Mouse (Mus musculus) heart, embryonic 14.5 days (tissue): ENCODE measurements around the gene Tigar. TPM values are rescaled to one million over a fixed set of nuclear protein-coding genes. Genes with fewer than 3 reads are reported as not detected.

Experiments used
- ATAC-seq: fragments of 200-750 bp; cut with Nextera tagmentation; 2 replicates; pipeline ENCODE4 v1.8.0; 2017; ENCODE audit warnings: low read depth, moderate TSS enrichment; ENCODE audit not compliant: insufficient number of reproducible peaks, insufficient read depth, low FRiP score
- H3K27ac ChIP-seq, 2 experiments: fragments of 200-500 bp in 1 of 2; fragments of 300-500 bp in 1 of 2; sonication (generic) in 1 of 2; replicated peaks in 1 of 2; 2 replicates each; pipeline ENCODE4 v1.5.1; 2012 to 2014; ENCODE audit warnings: low read depth in 2 of 2, low read length in 2 of 2, control low read depth in 1 of 2, mild to moderate bottlenecking in 1 of 2, mixed read lengths in 1 of 2; ENCODE audit not compliant: control insufficient read depth in 1 of 2, insufficient read depth in 1 of 2
- H3K27me3 ChIP-seq: fragments of 300-500 bp; sonication (generic); 2 replicates; pipeline ENCODE4 v1.6.1; 2014; ENCODE audit warnings: mild to moderate bottlenecking, low read length, control low read depth; ENCODE audit not compliant: control insufficient read depth, insufficient read depth
- H3K36me3 ChIP-seq: fragments of 300-500 bp; sonication (generic); 2 replicates; pipeline ENCODE4 v1.6.1; 2014; ENCODE audit warnings: mild to moderate bottlenecking, control low read depth, low read length, mixed read lengths; ENCODE audit not compliant: control insufficient read depth, insufficient read depth
- H3K4me1 ChIP-seq, 2 experiments: fragments of 200-500 bp in 1 of 2; fragments of 300-500 bp in 1 of 2; sonication (generic) in 1 of 2; 2 replicates each; pipeline ENCODE4 v1.6.1; 2012 to 2014; ENCODE audit warnings: low read length in 2 of 2, control low read depth in 1 of 2, mixed read lengths in 1 of 2; ENCODE audit not compliant: control insufficient read depth in 2 of 2, insufficient read depth in 2 of 2
- H3K4me2 ChIP-seq: fragments of 300-500 bp; sonication (generic); 2 replicates; pipeline ENCODE4 v1.6.1; 2014; ENCODE audit warnings: mild to moderate bottlenecking, low read length
- H3K4me3 ChIP-seq, 2 experiments: fragments of 200-500 bp in 1 of 2; fragments of 300-500 bp in 1 of 2; sonication (generic) in 1 of 2; 2 replicates each; pipeline ENCODE4 v1.5.1; 2012 to 2014; ENCODE audit warnings: low read length in 2 of 2, mild to moderate bottlenecking in 2 of 2, control low read depth in 1 of 2, low read depth in 1 of 2, moderate library complexity in 1 of 2; ENCODE audit not compliant: control insufficient read depth in 1 of 2, insufficient read depth in 1 of 2
- H3K9ac ChIP-seq: fragments of 300-500 bp; sonication (generic); 2 replicates; pipeline ENCODE4 v1.6.1; 2014; ENCODE audit warnings: mild to moderate bottlenecking, low read length
- H3K9me3 ChIP-seq: fragments of 300-500 bp; sonication (generic); 2 replicates; pipeline ENCODE4 v1.6.1; 2016; ENCODE audit warnings: low read length, control low read depth; ENCODE audit not compliant: control insufficient read depth
- WGBS: fragments of 180-500 bp; shearing (Covaris S2); extraction: QIAGEN DNeasy Blood & Tissue Kit; methylation state at CpG from one replicate; pipeline ENCODE4 v1.1.7; 2014; 5-methylcytosine and 5-hydroxymethylcytosine counted together
- polyA plus RNA-seq: library from polyadenylated mRNA; unstranded; fragments of >200 nt; fragmentation: Nextera tagmentation; extraction: Ambion mirVana; gene quantifications from 2 replicates; pipeline ENCODE4 v1.2.1, GENCODE M21; 2014

Tigar gene
- polyA plus RNA-seq, 1 experiment from 2014 or later = 7.4 TPM

DNA sequence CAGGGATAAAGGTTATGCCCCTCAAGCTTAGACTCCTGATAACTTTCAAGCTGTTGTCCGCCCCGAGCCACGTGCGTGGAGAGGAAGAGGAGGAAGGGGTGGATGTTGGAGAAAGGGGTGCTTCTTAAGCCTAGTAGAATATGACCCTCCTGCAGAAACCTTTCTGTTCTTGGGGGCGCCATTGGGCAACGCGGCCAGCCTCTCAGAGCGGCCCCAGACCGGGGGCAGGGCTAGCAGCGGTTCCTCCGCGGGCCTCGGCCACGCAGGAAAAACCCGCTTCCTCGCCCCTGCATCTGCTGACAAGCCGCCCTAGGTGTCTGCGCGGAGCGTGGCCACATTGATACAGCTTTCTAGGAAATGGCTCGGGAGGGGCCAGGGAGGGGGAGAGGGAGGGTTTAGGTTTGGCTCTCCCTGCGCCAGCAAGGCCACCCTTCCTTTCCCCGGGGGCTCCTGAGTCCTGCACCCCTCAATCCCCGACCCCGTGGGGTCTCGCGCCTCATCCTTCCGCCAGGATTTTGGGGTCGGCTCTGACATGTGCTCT is 42.3 kb upstream of the Tigar start:
- Histone ChIP-seq H3K4me1 (peaks cover 22 to 51% of the 10 kb centered on the region in 2 experiments), H3K9me3 (no peaks in the 10 kb centered on the region), H3K27ac (peak overlapping the region; percentile 79 to 80), H3K9ac (peak overlapping the region; percentile 73), H3K4me2 (peak overlapping the region; percentile 87), H3K27me3 (no peaks in the 10 kb centered on the region), H3K4me3 (peak overlapping the region; percentile 41 to 69), H3K36me3 (peaks cover 13% of the 10 kb centered on the region)
- no peak for ATAC-seq
- WGBS = under 1% methylated on average over 26 of the region's 29 CpGs

DNA sequence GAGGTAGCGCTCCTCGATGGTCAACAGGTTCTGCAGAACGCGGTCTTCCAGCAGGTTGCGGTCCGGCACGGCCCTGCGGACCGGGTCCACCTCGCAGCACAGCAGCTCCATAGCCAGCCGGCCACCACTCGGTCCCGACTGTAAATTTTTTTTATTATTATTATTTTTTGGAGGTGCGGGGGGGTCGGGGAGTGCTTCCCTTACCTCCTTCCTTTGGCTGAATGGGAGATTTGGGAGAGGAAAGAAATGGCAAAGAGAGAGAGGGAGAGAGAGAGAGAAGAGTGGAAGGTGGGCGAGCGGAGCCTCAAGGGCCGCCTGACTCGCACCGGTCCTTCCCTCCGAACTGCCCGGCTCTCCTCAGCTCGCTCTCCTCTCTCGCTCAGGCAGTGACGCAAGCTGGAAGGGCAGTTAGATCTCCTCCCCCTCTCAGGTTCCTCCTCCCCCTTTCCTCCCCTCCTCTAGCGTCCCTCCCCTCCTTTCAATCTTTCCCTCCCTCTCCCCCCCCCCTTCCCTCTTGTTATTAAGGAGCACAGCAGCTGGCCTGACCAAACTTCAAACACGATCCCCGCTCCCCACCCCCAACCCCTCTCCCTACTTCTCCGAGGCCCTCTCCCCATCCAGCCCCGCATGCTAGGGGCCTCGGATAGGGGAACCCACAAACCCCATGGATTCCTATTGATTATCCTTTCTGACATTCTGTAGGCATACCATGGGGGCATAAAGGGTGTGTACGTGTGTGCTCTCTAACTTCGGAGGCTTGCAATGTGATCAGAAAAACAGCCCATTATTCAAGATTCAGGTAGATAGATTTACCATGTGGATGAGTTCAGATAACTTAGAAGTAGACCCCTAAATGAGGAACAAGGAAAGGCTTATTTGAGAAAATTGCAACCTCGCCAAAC is 41.6 kb upstream of the Tigar start:
- Histone ChIP-seq H3K4me1 (peaks cover 22 to 58% of the 10 kb centered on the region in 2 experiments), H3K36me3 (peaks cover 20% of the 10 kb centered on the region), H3K9me3 (no peaks in the 10 kb centered on the region), H3K27ac (peak overlapping the region; percentile 80 to 85), H3K4me2 (peak overlapping the region; percentile 87), H3K4me3 (peak overlapping the region; percentile 68 to 69), H3K27me3 (no peaks in the 10 kb centered on the region), H3K9ac (peak overlapping the region; percentile 96)
- under 1% methylated on average over 30 of the region's 34 CpGs for WGBS
- ATAC-seq = peak; percentile 64

DNA sequence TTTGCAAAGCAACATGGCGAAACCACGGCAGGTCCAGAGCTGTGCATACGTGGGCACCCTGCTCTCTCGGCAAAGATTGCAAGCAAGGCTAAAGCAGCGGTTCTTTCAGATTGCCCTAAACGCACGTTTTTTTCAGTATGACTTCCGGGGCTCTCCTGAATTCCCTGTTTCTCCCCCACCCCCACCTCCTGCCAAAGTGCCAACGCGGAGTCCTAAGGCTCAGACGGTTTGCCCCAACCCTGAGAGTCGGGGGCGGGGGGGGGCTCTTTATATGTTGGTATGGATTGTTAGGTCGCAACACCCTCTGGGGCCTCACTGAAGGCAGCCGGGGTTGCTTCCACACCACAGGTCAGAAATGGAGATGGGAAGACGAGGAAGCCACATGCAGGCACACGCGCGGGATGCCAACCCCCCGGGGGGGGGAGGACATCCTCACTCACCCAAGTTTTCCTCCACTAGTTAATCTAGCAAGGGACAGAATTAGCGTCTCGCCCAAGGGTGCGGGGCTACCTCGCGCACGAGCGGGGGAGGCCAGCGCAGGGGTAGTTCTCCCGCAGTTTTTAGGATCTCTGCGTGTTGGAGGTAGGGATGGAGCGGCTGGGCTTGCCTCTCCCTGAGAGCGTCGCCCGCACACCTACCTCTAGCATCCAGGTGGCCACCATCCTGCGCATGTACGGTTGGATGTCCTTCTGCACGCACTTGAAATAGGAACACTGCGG is 40.7 kb upstream of the Tigar start:
- ATAC-seq = no peak
- H3K9ac ChIP-seq = peak overlapping the region; percentile 96
- peak overlapping the region; percentile 68 to 69 for H3K4me3 ChIP-seq
- no peaks in the 10 kb centered on the region for H3K9me3 ChIP-seq
- no peaks in the 10 kb centered on the region for H3K27me3 ChIP-seq
- WGBS = 0% methylated on average over 37 of the region's 38 CpGs
- peaks cover 18 to 56% of the 10 kb centered on the region in 2 experiments for H3K4me1 ChIP-seq
- peaks cover 28% of the 10 kb centered on the region for H3K36me3 ChIP-seq
- H3K4me2 ChIP-seq = peak overlapping the region; percentile 87
- peak overlapping the region; percentile 49 to 85 for H3K27ac ChIP-seq

- H3K9me3 ChIP-seq = no peaks in the 10 kb centered on the region
- WGBS = under 1% methylated on average over 30 of the region's 30 CpGs
- peaks cover 35% of the 10 kb centered on the region for H3K36me3 ChIP-seq
- H3K27ac ChIP-seq = peak overlapping the region; percentile 49 to 85
- H3K27me3 ChIP-seq = no peaks in the 10 kb centered on the region
- ATAC-seq = no peak
- peak overlapping the region; percentile 68 to 69 for H3K4me3 ChIP-seq
- peak overlapping the region; percentile 96 for H3K9ac ChIP-seq
- peaks cover 18 to 56% of the 10 kb centered on the region in 2 experiments for H3K4me1 ChIP-seq
- H3K4me2 ChIP-seq = peak overlapping the region; percentile 87
Measured at GRCm38 (mm10) chr6:127149303-127149943, 40.1 kb upstream of the Tigar start.

DNA sequence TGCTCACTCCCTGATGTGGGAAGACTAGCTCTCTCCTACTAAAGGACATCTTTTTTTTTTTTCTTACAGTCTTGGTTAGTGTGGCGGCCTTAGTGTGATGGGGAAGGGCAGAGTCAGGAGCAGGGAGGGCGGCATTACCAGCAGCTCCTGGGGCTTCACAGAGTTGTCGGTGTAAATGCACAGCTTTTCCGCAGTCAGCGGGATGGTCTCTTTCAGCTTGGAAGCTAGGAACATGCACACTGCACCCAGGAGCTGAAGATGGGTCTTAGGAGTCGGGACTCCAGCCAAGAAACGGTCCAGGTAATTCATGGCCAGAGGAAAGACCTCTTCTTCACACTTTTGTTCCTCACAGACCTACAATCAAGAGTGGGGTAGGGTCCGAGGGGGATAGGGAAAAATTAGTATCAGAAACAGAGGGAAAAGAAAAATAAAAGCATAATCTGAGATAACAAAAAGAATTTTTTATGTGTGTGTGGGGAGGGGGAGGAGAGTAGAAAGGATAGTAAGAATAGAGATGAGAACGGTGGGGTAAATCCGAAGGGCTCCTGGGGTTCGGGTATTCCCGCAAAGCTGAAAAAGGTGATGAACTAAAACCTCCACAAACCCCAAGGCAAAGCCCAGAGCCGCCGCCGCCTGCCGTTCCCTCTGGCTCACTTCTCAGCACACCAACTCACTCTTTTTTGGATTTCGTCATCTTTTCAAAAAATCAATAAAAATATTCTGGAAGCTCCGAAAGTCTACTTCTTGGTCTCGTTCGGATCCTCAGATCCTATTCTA is 39.4 kb upstream of the Tigar start:
- WGBS = 9% methylated on average over 20 of the region's 20 CpGs

DNA sequence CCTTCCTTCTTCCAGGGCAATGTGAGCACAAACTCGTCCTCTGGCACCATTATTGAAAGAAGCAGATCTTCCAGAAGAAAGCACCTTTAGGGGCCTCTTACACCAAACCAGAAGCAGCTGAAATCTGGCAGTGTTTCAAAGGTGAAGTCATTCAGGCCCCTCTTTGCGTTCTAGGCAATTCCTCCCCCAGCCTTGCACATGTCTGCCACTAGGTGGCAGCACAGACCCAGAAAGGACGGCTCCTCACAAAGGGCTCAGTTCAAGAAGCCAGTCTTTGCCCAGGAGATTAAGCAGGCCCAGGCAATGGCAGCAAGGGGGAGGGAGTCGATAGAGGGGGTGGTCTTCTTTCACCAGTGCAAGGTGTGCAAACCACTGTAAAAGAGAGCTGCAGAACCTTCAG is 38.3 kb upstream of the Tigar start:
- H3K9me3 ChIP-seq = no peaks in the 10 kb centered on the region
- peak overlapping the region; percentile 87 for H3K4me2 ChIP-seq
- no peaks in the 10 kb centered on the region for H3K27me3 ChIP-seq
- under 1% methylated on average over 4 of the region's 4 CpGs for WGBS
- H3K36me3 ChIP-seq = peaks cover 53% of the 10 kb centered on the region
- H3K9ac ChIP-seq = 0 out of 2 replicates have a peak overlapping the region, but pooled peaks have one; percentile 96
- peak overlapping the region; percentile 19 to 85; a peak in 2 of 4 replicates for H3K27ac ChIP-seq
- peaks cover 13 to 49% of the 10 kb centered on the region in 2 experiments for H3K4me1 ChIP-seq
- ATAC-seq = no peak
- no peak overlapping the region for H3K4me3 ChIP-seq

More for the DNA sequence above, 39.4 kb upstream of the Tigar start:
- peak overlapping the region; percentile 87 for H3K4me2 ChIP-seq
- H3K9ac ChIP-seq = peak overlapping the region; percentile 96
- peak overlapping the region; percentile 68 to 69 for H3K4me3 ChIP-seq
- H3K27me3 ChIP-seq = no peaks in the 10 kb centered on the region
- no peaks in the 10 kb centered on the region for H3K9me3 ChIP-seq
- H3K4me1 ChIP-seq = peaks cover 18 to 55% of the 10 kb centered on the region in 2 experiments
- ATAC-seq = no peak
- peak overlapping the region in 1 of 2 experiments; percentile 85; a peak in 2 of 4 replicates for H3K27ac ChIP-seq
- H3K36me3 ChIP-seq = peaks cover 42% of the 10 kb centered on the region
